Mouse (Mus musculus) T-helper 2 cell (primary cell): ENCODE measurements at regions not wholly inside any gene's neighbourhood (a gene's known extent, or its start where the extent isn't known, plus 50 kb on each side); places are given as distances from the start of the nearest gene placed in this dataset.

ENCODE experiments used
- in situ Hi-C: fragments of 300-600 bp; cut with MboI, MseI; formaldehyde crosslinking; loops from one replicate; pipeline ENCODE4 v1.15.1; 2025; ENCODE audit warnings: high pct_unique_total_duplicates

- in situ Hi-C loops = no loop called here
These were observed 69.6 kb downstream of the Prdm13 start for GRCm38 (mm10) chr4:21616116-21616515.

GRCm38 (mm10) chr4:21614429-21614828 is 71.3 kb downstream of the Prdm13 start:
- in situ Hi-C loops = no loop called here

- in situ Hi-C loops = no loop called here
These were observed 74.1 kb downstream of the Prdm13 start for GRCm38 (mm10) chr4:21611531-21612282.

GRCm38 (mm10) chr4:21598024-21598423 is 87.7 kb downstream of the Prdm13 start:
- in situ Hi-C loops = no loop called here

DNA sequence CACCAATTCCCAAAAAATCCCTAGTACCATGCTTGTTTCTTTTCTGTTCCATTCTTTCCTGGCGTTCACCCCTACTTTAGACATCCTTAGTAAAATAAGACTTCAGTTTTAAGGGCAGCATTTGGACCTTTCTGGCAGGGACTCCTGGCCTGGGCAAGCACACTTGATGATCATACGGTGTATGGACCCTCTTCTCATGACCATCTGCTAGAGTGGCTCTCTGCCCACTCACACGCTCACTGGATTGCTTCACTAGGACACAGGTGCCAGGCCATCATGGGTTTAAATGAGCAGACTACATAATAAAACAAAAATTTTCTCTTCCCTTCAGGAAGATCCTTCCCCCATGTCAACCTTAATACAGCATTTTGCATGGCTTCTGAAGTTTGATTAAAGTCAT is 138.0 kb downstream of the Prdm13 start:
- in situ Hi-C loops = loop anchor here (10.0 kb wide), 1 partner anchor 157 kb away; no protein-coding TSS in a partner anchor

- in situ Hi-C loops = loop anchor here (10.0 kb wide), 1 partner anchor 275 kb away; no protein-coding TSS in a partner anchor
These were observed 146.2 kb downstream of the Prdm13 start for GRCm38 (mm10) chr4:21539583-21539982.

- in situ Hi-C loops = loop anchor here (10.0 kb wide), 1 partner anchor 279 kb away; no protein-coding TSS in a partner anchor
These were observed 149.8 kb downstream of the Prdm13 start for GRCm38 (mm10) chr4:21535973-21536372.

GRCm38 (mm10) chr4:21532186-21532585 is 153.6 kb downstream of the Prdm13 start:
- in situ Hi-C loops = loop anchor here (10.0 kb wide), 1 partner anchor 283 kb away; no protein-coding TSS in a partner anchor
